Mouse (Mus musculus) embryonic stem cell, embryonic (primary cell): ENCODE data around the gene 4930505A04Rik.
"Not testable (repeated sequence)": the region's sequence is repeated elsewhere in the genome, so short reads cannot be mapped to it uniquely, and the experiment has no call there.

Source experiments
- CTCF ChIA-PET, 4 experiments: fragments of 300-600 bp in 2 of 4; fragments of 350-600 bp in 2 of 4; sonication (Branson Sonifier 250); formaldehyde crosslinking; loops; one replicate each; lab custom pipeline; 2022; ENCODE audit warnings: inconsistent platforms in 2 of 4; lab: Charles Lee
- POLR2A ChIA-PET, 4 experiments: fragments of 300-600 bp in 2 of 4; fragments of 350-600 bp in 2 of 4; sonication (Branson Sonifier 250); formaldehyde crosslinking; loops; one replicate each; lab custom pipeline; 2022; ENCODE audit warnings: antibody characterized with exemption in 4 of 4, inconsistent platforms in 1 of 4; lab: Charles Lee

Gene 4930505A04Rik

DNA sequence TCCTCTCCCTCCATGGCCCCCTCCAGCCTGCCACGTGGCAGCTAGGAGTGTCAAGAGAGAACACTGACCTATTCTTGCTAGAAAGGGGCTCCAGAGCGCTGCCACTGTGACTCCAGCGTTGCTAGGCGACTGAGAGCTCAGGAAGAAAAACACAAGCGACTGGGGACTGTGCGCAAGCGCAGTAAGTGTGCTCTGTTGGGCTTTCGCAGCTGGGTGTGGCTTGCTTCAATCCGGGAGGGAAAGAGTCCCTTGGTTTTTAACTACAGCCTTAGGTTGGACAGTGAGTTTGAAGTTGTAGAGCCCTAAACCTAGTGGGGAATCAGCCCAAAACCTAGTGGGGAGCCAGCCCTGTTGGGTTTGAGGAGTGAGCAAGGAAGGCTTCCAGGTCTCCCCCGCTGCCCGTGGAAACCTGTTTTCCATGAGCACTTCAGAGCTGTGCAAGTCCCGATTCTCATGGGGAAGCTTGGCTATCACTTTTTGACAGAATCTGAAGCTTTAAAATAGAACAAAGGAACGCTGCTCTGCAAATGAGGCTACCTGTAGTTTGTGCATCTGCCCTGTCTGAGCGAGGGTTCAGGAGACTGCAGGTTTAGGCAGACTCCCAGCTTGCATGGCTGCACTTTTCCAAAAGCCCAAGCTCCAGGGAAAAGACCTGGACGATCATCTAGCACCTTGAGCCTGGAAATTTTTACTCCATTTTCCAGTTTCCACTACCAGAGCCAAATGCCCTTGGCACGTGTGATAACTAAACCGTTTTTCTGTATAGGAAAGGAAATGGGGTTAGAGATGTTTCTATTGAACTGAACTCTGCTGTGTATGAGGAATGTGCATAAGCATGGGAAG, at the start of gene 4930505A04Rik:
4930505A04Rik (minus strand) TSS at position 77 of the 843 bp plus-strand sequence.
- ChIA-PET POLR2A (interaction anchor here in 3 of 4 experiments (0.7 to 3.1 kb wide), 17 partner anchors 11 to 898 kb away, joined by 3 to 21 read pairs (median 4); partner anchors contain the start of gene Stc2 (in 1 of the 3)), CTCF (interaction anchor here in 2 of 4 experiments (0.6 to 1.4 kb wide), 4 partner anchors 20 to 1203 kb away, joined by 3 to 5 read pairs (median 4); no protein-coding TSS in a partner anchor)

GRCm38 (mm10) chr11:30517133-30517532, 45.5 kb upstream of the 4930505A04Rik start:
- POLR2A ChIA-PET = no interaction called here
- CTCF ChIA-PET = no interaction called here

GRCm38 (mm10) chr11:30508178-30508577, 36.6 kb upstream of the 4930505A04Rik start:
- CTCF ChIA-PET = no interaction called here
- POLR2A ChIA-PET = no interaction called here

DNA sequence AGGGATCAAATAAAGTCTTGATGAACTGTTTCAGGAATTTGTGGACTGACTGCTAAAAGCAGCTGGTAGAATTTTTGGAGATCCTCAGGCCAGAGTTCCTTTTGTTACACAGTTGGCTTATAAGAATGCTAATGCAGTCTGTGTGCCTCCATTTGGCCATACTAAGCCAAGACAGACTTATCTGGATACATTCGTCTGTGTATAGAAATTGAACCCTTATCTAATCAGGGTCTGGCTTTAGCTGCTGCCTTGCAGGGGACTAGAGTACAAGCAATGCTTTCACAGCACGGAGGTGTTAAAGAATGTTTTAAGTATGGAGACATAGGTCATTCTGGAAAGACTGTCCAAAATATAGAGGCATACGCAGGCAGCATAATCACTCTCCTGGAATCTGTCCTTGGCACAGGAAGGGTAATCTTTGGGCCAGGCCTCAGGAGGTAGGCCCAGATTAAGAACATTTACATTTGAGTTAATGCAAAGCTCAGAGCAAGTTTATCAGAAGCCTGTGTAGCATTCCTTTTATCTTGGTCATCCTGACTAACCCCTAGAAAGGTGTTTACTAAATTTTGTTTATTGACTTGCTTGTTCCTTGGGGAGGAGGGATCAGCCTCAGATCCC, 27.2 kb upstream of the 4930505A04Rik start:
- ChIA-PET POLR2A (interaction anchor here in 1 of 4 experiments (0.6 kb wide), 1 partner anchor 379 kb away, joined by 3 read pairs; no protein-coding TSS in a partner anchor), CTCF (no interaction called here)

GRCm38 (mm10) chr11:30497151-30497550, 25.5 kb upstream of the 4930505A04Rik start:
- ChIA-PET CTCF (interaction anchor here in 1 of 4 experiments (0.6 kb wide), 1 partner anchor 178 kb away, joined by 3 read pairs; no protein-coding TSS in a partner anchor), POLR2A (no interaction called here)

DNA sequence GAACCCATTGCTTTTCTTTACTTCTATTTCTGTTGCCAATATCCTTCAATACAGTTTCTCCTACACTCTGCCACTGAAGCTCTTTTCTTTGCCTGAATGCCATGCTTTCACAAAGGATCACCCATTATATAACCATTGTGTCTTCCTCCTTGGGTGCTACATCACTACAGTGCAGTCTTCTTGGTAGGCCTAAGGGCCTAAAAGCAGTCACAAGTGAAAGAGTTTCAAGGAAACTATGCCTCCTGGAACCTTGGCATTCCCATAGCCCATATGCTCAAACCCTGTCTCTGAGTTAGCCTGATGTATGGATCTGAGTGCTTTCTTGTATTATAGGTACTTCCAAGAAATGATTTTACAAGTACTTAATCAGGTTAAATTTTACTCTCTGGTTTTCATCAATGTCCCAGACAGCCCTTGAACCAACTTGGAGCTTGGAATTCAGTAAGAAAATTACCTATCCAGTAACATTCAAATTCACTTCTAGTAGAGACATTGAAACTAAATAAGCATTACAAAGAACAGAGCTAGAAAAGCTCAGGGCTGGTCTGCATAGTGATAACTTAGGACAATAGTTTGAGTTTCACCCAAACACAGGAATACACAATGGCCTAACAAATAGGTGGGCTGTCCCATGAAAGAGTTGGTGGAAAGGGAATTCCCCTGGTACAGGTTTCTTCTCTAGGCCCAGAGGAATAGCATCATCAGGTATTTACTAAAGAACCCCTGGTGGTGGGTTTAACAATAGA, 20.1 kb upstream of the 4930505A04Rik start:
- POLR2A ChIA-PET = interaction anchor here in 3 of 4 experiments (0.6 to 2.9 kb wide), 17 partner anchors 8 to 333 kb away, joined by 3 to 23 read pairs (median 6); partner anchors contain the start of genes 4930505A04Rik (in 3 of the 3) and Acyp2 (in 1 of the 3)

DNA sequence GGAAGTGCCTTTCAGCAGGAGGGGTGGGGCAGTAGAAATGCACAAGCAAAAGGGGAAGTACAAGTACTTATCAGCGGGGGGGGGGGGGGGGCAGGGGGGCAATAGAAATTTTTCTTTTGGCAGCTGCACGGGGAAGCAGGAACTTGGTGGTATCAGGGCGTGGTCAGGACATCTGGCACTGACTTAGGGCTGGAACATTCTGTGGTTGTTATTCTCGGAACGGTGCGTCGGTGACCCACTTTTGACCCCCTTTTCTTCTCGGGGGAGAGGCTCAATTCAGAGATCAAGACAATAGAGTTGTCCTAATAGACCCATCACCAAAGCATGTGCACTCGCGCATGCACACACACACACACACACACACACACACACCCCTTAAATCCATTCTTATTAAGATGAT, 16.6 kb upstream of the 4930505A04Rik start:
- CTCF ChIA-PET = interaction anchor here in 1 of 4 experiments (0.6 kb wide), 1 partner anchor 305 kb away, joined by 3 read pairs; no protein-coding TSS in a partner anchor
- POLR2A ChIA-PET = interaction anchor here in 1 of 4 experiments (0.6 kb wide), 1 partner anchor 249 kb away, joined by 5 read pairs; no protein-coding TSS in a partner anchor

More for the DNA sequence above, 20.1 kb upstream of the 4930505A04Rik start:
- CTCF ChIA-PET = interaction anchor here in 3 of 4 experiments (0.6 to 1.1 kb wide), 5 partner anchors 9 to 367 kb away, joined by 3 to 6 read pairs (median 3); partner anchors contain the start of gene 4930505A04Rik (in 1 of the 3)

- ChIA-PET POLR2A (interaction anchor here in 3 of 4 experiments (0.7 to 3.9 kb wide), 7 partner anchors 9 to 215 kb away, joined by 3 to 23 read pairs (median 3); partner anchors contain the start of genes 4930505A04Rik (in 2 of the 3) and Sptbn1 (in 1 of the 3)), CTCF (interaction anchor here in 1 of 4 experiments (1.2 kb wide), 1 partner anchor 8 kb away, joined by 3 read pairs; no protein-coding TSS in a partner anchor)
Observed at GRCm38 (mm10) chr11:30483286-30483685, 11.7 kb upstream of the 4930505A04Rik start.

DNA sequence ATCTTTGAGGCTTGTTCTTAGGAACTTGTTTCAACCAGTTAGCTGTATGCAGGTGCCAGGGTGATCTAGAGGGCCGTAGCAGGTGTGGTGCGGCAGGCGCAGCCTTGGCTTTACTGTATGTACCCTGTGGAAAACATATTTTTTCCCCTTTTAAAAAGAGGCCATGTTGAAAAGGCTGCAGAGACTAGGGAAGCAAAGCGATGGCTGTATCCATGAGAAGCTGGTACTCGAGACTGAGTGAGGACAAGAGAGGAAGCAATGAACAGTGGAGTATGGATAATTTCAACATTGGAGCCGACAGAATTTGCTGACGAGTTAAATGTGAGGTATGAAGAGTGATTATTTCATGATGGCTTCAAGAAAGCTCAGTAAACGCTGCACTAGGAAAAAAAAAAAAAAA, 440 bp downstream of the 4930505A04Rik start:
- ChIA-PET POLR2A (interaction anchor here in 3 of 4 experiments (0.9 to 3.1 kb wide), 14 partner anchors 11 to 899 kb away, joined by 3 to 21 read pairs (median 4); partner anchors contain the start of gene Stc2 (in 1 of the 3)), CTCF (interaction anchor here in 2 of 4 experiments (0.6 to 1.4 kb wide), 4 partner anchors 21 to 1204 kb away, joined by 3 to 5 read pairs (median 4); no protein-coding TSS in a partner anchor)

DNA sequence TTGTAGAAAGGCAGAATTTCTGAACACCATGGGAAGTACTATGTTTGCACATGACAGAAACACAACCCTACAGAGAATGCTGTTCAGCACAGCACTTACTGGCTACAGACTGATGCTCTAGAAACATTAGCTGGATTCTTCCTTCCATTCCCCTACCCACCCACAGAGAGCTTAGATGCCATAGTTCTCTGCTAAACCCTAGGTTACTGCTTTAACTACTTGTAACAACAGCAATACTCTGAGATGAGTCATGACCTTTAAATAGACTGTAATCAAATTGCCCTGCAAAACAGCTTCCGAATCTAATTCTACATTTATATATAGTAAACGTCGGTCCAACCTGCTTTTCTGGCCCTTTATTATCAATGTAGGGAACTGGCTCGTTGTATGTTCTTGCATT, 17.3 kb downstream of the 4930505A04Rik start:
- ChIA-PET CTCF (no interaction called here), POLR2A (no interaction called here)

GRCm38 (mm10) chr11:30448126-30448525, 23.5 kb downstream of the 4930505A04Rik start:
- CTCF ChIA-PET = no interaction called here
- POLR2A ChIA-PET = no interaction called here

DNA sequence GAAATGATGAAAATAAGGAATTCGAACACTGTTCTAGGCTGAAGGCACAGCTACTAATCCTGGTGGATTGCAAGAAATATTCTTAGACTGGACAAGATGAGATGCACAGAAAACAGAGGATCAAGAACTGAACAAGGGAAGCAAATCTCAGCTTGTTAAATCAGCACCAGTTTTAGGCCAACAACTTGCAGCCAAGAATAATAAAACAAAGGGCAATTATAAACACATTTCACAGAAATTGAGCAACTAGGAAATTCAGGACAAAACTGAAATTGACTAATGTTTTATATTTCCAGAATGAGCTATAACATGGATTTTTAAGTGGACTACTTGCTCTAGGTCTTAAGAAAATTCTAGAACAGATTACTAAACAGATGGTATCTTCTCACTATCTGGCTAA, 24.1 kb downstream of the 4930505A04Rik start:
- ChIA-PET CTCF (no interaction called here), POLR2A (interaction anchor here in 1 of 4 experiments (0.8 kb wide), 1 partner anchor 19 kb away, joined by 3 read pairs; no protein-coding TSS in a partner anchor)

- CTCF ChIA-PET = not testable (repeated sequence)
- POLR2A ChIA-PET = interaction anchor here in 1 of 4 experiments (0.8 to 2.9 kb wide), 5 partner anchors 12 to 306 kb away, joined by 3 to 22 read pairs (median 5); partner anchors contain the start of gene 4930505A04Rik
Observed at GRCm38 (mm10) chr11:30444192-30444905, 27.3 kb downstream of the 4930505A04Rik start.

GRCm38 (mm10) chr11:30443746-30444145, 27.9 kb downstream of the 4930505A04Rik start:
- ChIA-PET POLR2A (interaction anchor here in 1 of 4 experiments (0.8 to 2.9 kb wide), 4 partner anchors 12 to 307 kb away, joined by 3 to 22 read pairs (median 4); partner anchors contain the start of gene 4930505A04Rik), CTCF (no interaction called here)

- ChIA-PET CTCF (no interaction called here), POLR2A (no interaction called here)
Observed at GRCm38 (mm10) chr11:30433256-30433950, 38.2 kb downstream of the 4930505A04Rik start.

DNA sequence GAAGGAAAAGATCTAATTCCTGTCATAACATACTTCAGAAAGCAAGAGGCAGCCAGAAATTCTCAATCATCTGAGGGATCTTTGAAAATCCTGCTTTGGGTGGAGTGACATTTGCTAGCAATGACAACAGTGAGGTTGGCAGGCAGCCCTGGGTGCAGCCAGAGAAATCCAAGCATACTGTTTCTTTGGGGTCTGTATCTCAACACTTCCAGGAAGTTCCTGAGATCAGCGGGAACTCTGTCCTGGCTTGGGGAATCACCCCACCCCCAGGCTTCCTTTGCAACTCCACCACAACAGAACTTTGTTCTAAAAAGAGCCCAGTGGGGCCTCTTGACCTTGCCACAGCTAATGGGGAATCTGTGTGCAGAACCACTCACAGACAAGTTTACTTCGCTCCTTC, 66.0 kb downstream of the 4930505A04Rik start:
- POLR2A ChIA-PET = no interaction called here
- CTCF ChIA-PET = interaction anchor here in 1 of 4 experiments (0.7 kb wide), 1 partner anchor 12 kb away, joined by 3 read pairs; no protein-coding TSS in a partner anchor
